Mouse (Mus musculus): Measurements from ENCODE around the gene Akp3.

Akp3 gene

GRCm38 (mm10) chr1:87124673-87125072 is at the start of gene Akp3:
Gene Akp3 (plus strand): TSS chr1:87124973.
- no peak for DNase-seq

GRCm38 (mm10) chr1:87086196-87086595 is 38.6 kb upstream of the Akp3 start:
- DNase-seq = no peak

- no peak for DNase-seq
Observed at GRCm38 (mm10) chr1:87086964-87087363, 37.8 kb upstream of the Akp3 start.

- no peak for DNase-seq
Observed at GRCm38 (mm10) chr1:87089251-87089650, 35.5 kb upstream of the Akp3 start.

- DNase-seq = no peak
Observed at GRCm38 (mm10) chr1:87089828-87090227, 34.9 kb upstream of the Akp3 start, which contains the start of gene Alppl2. Gene Alppl2 (minus strand): TSS chr1:87089928.

- no peak for DNase-seq
Observed at GRCm38 (mm10) chr1:87095642-87096041, 29.1 kb upstream of the Akp3 start.

GRCm38 (mm10) chr1:87098358-87098975 is 26.3 kb upstream of the Akp3 start:
- DNase-seq = peak in 1 of 2 experiments; percentile 45

- no peak for DNase-seq
Observed at GRCm38 (mm10) chr1:87101411-87101810, 23.4 kb upstream of the Akp3 start, which contains the start of gene Alpi. Gene Alpi (minus strand): TSS chr1:87101606.

GRCm38 (mm10) chr1:87102114-87102513 is 22.7 kb upstream of the Akp3 start:
- DNase-seq = no peak

GRCm38 (mm10) chr1:87103936-87104335 is 20.8 kb upstream of the Akp3 start:
- no peak for DNase-seq

- DNase-seq = no peak
Observed at GRCm38 (mm10) chr1:87106536-87106935, 18.2 kb upstream of the Akp3 start.

- DNase-seq = no peak
Observed at GRCm38 (mm10) chr1:87108564-87108963, 16.2 kb upstream of the Akp3 start.

GRCm38 (mm10) chr1:87111719-87112354 is 12.9 kb upstream of the Akp3 start:
- peak in 1 of 2 experiments; percentile 21 for DNase-seq

GRCm38 (mm10) chr1:87114784-87115183 is 10.0 kb upstream of the Akp3 start:
- DNase-seq = no peak

GRCm38 (mm10) chr1:87127206-87128030 is 2.6 kb downstream of the Akp3 start:
- DNase-seq = no peak

- DNase-seq = no peak
Observed at GRCm38 (mm10) chr1:87131803-87132202, 7.0 kb downstream of the Akp3 start.

GRCm38 (mm10) chr1:87141550-87141949 is 16.8 kb downstream of the Akp3 start:
- no peak for DNase-seq

GRCm38 (mm10) chr1:87142456-87142855 is 17.7 kb downstream of the Akp3 start:
- DNase-seq = no peak

- no peak for DNase-seq
Observed at GRCm38 (mm10) chr1:87143141-87143540, 18.4 kb downstream of the Akp3 start.

GRCm38 (mm10) chr1:87149422-87149821 is 24.6 kb downstream of the Akp3 start:
- DNase-seq = no peak

- no peak for DNase-seq
Observed at GRCm38 (mm10) chr1:87151286-87151685, 26.5 kb downstream of the Akp3 start.

GRCm38 (mm10) chr1:87153776-87154500 is 29.2 kb downstream of the Akp3 start:
- DNase-seq = no peak
